Mouse (Mus musculus) midbrain, postnatal 0 days (tissue): ENCODE measurements around the gene Prr7. TPM values are rescaled to one million over a fixed set of nuclear protein-coding genes. Genes with fewer than 3 reads are reported as not detected.

ENCODE experiments used
- ATAC-seq: fragments of 200-750 bp; cut with Nextera tagmentation; 2 replicates; pipeline ENCODE4 v1.8.0; 2017; ENCODE audit warnings: moderate number of reproducible peaks, mild to moderate bottlenecking, moderate TSS enrichment, moderate library complexity; ENCODE audit not compliant: low FRiP score
- DNase-seq: peaks from one replicate; pipeline ENCODE4 v3.0.0-alpha.2; 2015; ENCODE audit warnings: low spot score
- H3K27ac ChIP-seq: fragments of 300-500 bp; sonication (generic); 2 replicates; pipeline ENCODE4 v1.5.1; 2014; ENCODE audit warnings: low read depth, mild to moderate bottlenecking, low read length, mixed read lengths
- H3K27me3 ChIP-seq: fragments of 300-500 bp; sonication (generic); 2 replicates; pipeline ENCODE4 v1.6.1; 2014; ENCODE audit warnings: low read length, control low read depth, mixed read lengths; ENCODE audit not compliant: insufficient read depth
- H3K36me3 ChIP-seq: fragments of 300-500 bp; sonication (generic); 2 replicates; pipeline ENCODE4 v1.6.1; 2014; ENCODE audit warnings: low read length, control low read depth, mixed read lengths; ENCODE audit not compliant: insufficient read depth
- H3K4me1 ChIP-seq: fragments of 300-500 bp; sonication (generic); 2 replicates; pipeline ENCODE4 v1.6.1; 2014; ENCODE audit warnings: mild to moderate bottlenecking, control low read depth, antibody characterized with exemption, low read length, mixed read lengths; ENCODE audit not compliant: insufficient read depth
- H3K4me2 ChIP-seq: fragments of 300-500 bp; sonication (generic); 2 replicates; pipeline ENCODE4 v1.6.1; 2014; ENCODE audit warnings: low read depth, mild to moderate bottlenecking, low read length, mixed read lengths; ENCODE audit not compliant: poor library complexity, severe bottlenecking
- H3K4me3 ChIP-seq: fragments of 300-500 bp; sonication (generic); 2 replicates; pipeline ENCODE4 v1.5.1; 2014; ENCODE audit warnings: low read depth, mild to moderate bottlenecking, low read length, moderate library complexity
- H3K9ac ChIP-seq: fragments of 300-500 bp; sonication (generic); replicated peaks from 2 replicates; pipeline ENCODE4 v1.6.1; 2014; ENCODE audit warnings: mild to moderate bottlenecking, low read length, moderate library complexity, mixed read lengths; ENCODE audit not compliant: poor library complexity, severe bottlenecking
- H3K9me3 ChIP-seq: fragments of 300-500 bp; sonication (generic); 2 replicates; pipeline ENCODE4 v1.6.1; 2016; ENCODE audit warnings: low read length, control low read depth
- CTCF ChIP-seq: IDR thresholded peaks from 2 replicates; pipeline ENCODE4 v1.5.1; 2016; ENCODE audit warnings: antibody characterized with exemption, mild to moderate bottlenecking
- WGBS: fragments of 180-500 bp; shearing (Covaris S2); extraction: QIAGEN DNeasy Blood & Tissue Kit; methylation state at CpG from one replicate; pipeline ENCODE4 v1.1.7; 2014; 5-methylcytosine and 5-hydroxymethylcytosine counted together
- microRNA-seq: library from miRNA; unstranded; fragments of <30 nt; microRNA quantifications from one replicate; pipeline ENCODE4, GENCODE M21; 2016; ENCODE audit warnings: borderline number of aligned reads
- polyA plus RNA-seq: library from polyadenylated mRNA; unstranded; fragments of >200 nt; fragmentation: Nextera tagmentation; extraction: Ambion mirVana; gene quantifications from 2 replicates; pipeline ENCODE4 v1.2.1, GENCODE M21; 2015
- total RNA-seq: library from RNA; depleted of rRNA; stranded (reverse); fragments of >200 nt; gene quantifications from 2 replicates; pipeline ENCODE4 v1.2.3, GENCODE M21; 2014; rRNA removed

Prr7 gene
- total and polyA plus RNA-seq, 2 experiments from 2014 or later: 8.1 to 131 TPM

DNA sequence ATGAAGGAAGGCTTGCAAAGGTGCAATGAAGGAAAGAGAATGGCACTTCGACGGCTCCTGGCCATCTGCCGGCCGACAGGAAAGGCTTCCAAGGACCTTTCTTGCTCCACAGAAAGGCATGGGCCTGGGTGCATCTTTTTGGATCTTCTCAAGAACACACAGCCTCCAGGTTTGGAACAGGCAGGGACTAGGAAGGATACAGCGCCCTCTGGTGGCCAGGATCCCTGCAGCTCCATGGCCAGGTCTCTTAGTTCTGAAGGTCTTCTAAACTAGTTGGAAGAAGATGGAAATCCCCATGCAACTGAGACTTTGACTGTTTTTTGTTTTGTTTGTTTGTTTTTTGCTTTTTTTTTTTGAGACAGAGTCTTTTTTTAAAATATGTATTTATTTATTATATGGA, 52.9 kb downstream of the Prr7 start:
- TF ChIP-seq CTCF: peak; percentile 96
- Histone ChIP-seq H3K9me3 (no peaks in the 10 kb centered on the region), H3K27ac (no peak overlapping the region), H3K36me3 (no peaks in the 10 kb centered on the region), H3K9ac (no peak overlapping the region), H3K4me1 (peaks cover 11% of the 10 kb centered on the region; the same call in 1 of the 2 replicates), H3K4me2 (no peak overlapping the region), H3K27me3 (no peaks in the 10 kb centered on the region), H3K4me3 (no peak overlapping the region)
- 6% methylated on average over 5 of the region's 5 CpGs for WGBS
- ATAC-seq (no peak), DNase-seq (peak; percentile 92)

DNA sequence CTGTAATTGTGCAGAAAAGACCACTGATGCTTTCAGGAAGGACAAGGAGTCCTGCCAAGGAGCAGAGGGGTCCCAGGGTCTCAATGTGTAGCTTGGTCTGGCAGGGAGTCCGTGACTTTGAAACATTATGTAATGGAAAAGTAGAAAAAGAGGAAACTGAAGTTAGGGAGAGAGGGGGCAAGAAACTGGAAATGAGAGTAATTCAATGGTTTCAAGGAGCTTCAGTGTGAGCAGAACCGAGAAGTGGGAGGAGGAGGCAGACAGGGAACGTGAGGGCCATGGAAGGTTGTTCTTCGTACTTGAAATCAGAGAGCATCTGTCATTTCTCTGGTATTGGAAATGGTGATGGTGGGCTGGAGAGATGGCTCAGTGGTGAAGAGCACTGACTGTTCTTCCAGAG, 55.5 kb downstream of the Prr7 start:
- no peaks in the 10 kb centered on the region for H3K27me3 ChIP-seq
- ATAC-seq: no peak
- no peak overlapping the region for H3K9ac ChIP-seq
- H3K9me3 ChIP-seq: no peaks in the 10 kb centered on the region
- H3K4me2 ChIP-seq: no peak overlapping the region
- no peak overlapping the region for H3K27ac ChIP-seq
- 77% methylated on average over 4 of the region's 4 CpGs for WGBS
- H3K4me3 ChIP-seq: no peak overlapping the region
- DNase-seq: no peak
- no peak for TF ChIP-seq CTCF
- no peaks in the 10 kb centered on the region; the same call in 1 of the 2 replicates for H3K36me3 ChIP-seq
- peaks cover 2% of the 10 kb centered on the region; the same call in 1 of the 2 replicates for H3K4me1 ChIP-seq

- no peak for TF ChIP-seq CTCF
Measured at GRCm38 (mm10) chr13:55522730-55523129, 58.7 kb downstream of the Prr7 start.

More at GRCm38 (mm10) chr13:55522730-55523129, 58.7 kb downstream of the Prr7 start:
- no peaks in the 10 kb centered on the region; the same call in 1 of the 2 replicates for H3K36me3 ChIP-seq
- H3K9me3 ChIP-seq: no peaks in the 10 kb centered on the region
- ATAC-seq: no peak
- no peak for DNase-seq
- H3K4me2 ChIP-seq: no peak overlapping the region
- no peak overlapping the region for H3K9ac ChIP-seq
- WGBS: 66% methylated on average over 8 of the region's 8 CpGs
- no peaks in the 10 kb centered on the region for H3K4me1 ChIP-seq
- no peaks in the 10 kb centered on the region for H3K27me3 ChIP-seq
- H3K4me3 ChIP-seq: no peak overlapping the region
- H3K27ac ChIP-seq: no peak overlapping the region

Small RNAs within 50 kb of the gene (microRNA-seq; reads per million reads assigned to microRNA genes)
- gene Mir6943 (not detected), gene Mir6944 (38.9 reads per million, percentile 35 among the genes with 10 or more reads in this experiment), gene Mir6945 (4.7 reads per million, percentile 10 among the genes with 10 or more reads in this experiment)

Other genes starting within 250 kb of the Prr7 start
- gene Prelid1, start 143.8 kb upstream of the Prr7 start, total RNA-seq: 208 and 210 TPM in 2 replicates
- gene Prelid1, start 143.8 kb upstream of the Prr7 start, polyA plus RNA-seq: 318 and 326 TPM in 2 replicates
- gene Rab24, start 142.3 kb upstream of the Prr7 start, total RNA-seq: 70.0 and 88.1 TPM in 2 replicates
- 83.2 and 84.2 TPM in 2 replicates for gene Rab24, start 142.3 kb upstream of the Prr7 start, polyA plus RNA-seq
- gene Mxd3, start 134.4 kb upstream of the Prr7 start, total RNA-seq: 6.6 and 7.2 TPM in 2 replicates
- 3.5 and 3.6 TPM in 2 replicates for gene Mxd3, start 134.4 kb upstream of the Prr7 start, polyA plus RNA-seq
- 55.7 and 55.9 TPM in 2 replicates for gene Lman2, start 101.5 kb upstream of the Prr7 start, total RNA-seq
- 32.8 and 35.0 TPM in 2 replicates for gene Lman2, start 101.5 kb upstream of the Prr7 start, polyA plus RNA-seq
- 0.44 and 1.1 TPM in 2 replicates for gene Rgs14, start 94.5 kb upstream of the Prr7 start, total RNA-seq
- 1.3 and 1.5 TPM in 2 replicates for gene Rgs14, start 94.5 kb upstream of the Prr7 start, polyA plus RNA-seq
- not detected in 2 replicates for gene Slc34a1, start 66.1 kb upstream of the Prr7 start, total RNA-seq
- gene Slc34a1, start 66.1 kb upstream of the Prr7 start, polyA plus RNA-seq: 0.04 TPM in 1 of 2 replicates, not detected in the other
- 0.71 TPM in 1 of 2 replicates, not detected in the other for gene Pfn3, start 49.0 kb upstream of the Prr7 start, total RNA-seq
- 1.5 and 1.6 TPM in 2 replicates for gene Pfn3, start 49.0 kb upstream of the Prr7 start, polyA plus RNA-seq
- not detected in 2 replicates for gene F12, start 37.5 kb upstream of the Prr7 start, total RNA-seq
- gene F12, start 37.5 kb upstream of the Prr7 start, polyA plus RNA-seq: 0.43 and 0.49 TPM in 2 replicates
- gene Grk6, start 19.2 kb upstream of the Prr7 start, total RNA-seq: 70.4 and 71.9 TPM in 2 replicates
- 35.5 and 35.8 TPM in 2 replicates for gene Grk6, start 19.2 kb upstream of the Prr7 start, polyA plus RNA-seq
- 498 and 510 TPM in 2 replicates for gene Dbn1, start 23.8 kb downstream of the Prr7 start, total RNA-seq
- 482 and 484 TPM in 2 replicates for gene Dbn1, start 23.8 kb downstream of the Prr7 start, polyA plus RNA-seq
- 32.3 and 41.3 TPM in 2 replicates for gene Pdlim7, start 49.4 kb downstream of the Prr7 start, total RNA-seq
- 153 and 171 TPM in 2 replicates for gene Pdlim7, start 49.4 kb downstream of the Prr7 start, polyA plus RNA-seq
- 3.0 and 4.5 TPM in 2 replicates for gene Dok3, start 65.0 kb downstream of the Prr7 start, total RNA-seq
- 1.4 and 1.6 TPM in 2 replicates for gene Dok3, start 65.0 kb downstream of the Prr7 start, polyA plus RNA-seq
- gene Ddx41, start 72.4 kb downstream of the Prr7 start, total RNA-seq: 51.9 and 58.9 TPM in 2 replicates
- 45.4 and 49.1 TPM in 2 replicates for gene Ddx41, start 72.4 kb downstream of the Prr7 start, polyA plus RNA-seq
- gene Fam193b, start 106.9 kb downstream of the Prr7 start, total RNA-seq: 73.9 and 90.6 TPM in 2 replicates
- 42.7 and 43.5 TPM in 2 replicates for gene Fam193b, start 106.9 kb downstream of the Prr7 start, polyA plus RNA-seq
- 57.6 and 62.5 TPM in 2 replicates for gene Tmed9, start 109.5 kb downstream of the Prr7 start, total RNA-seq
- gene Tmed9, start 109.5 kb downstream of the Prr7 start, polyA plus RNA-seq: 101 and 102 TPM in 2 replicates
- 62.6 and 67.7 TPM in 2 replicates for gene B4galt7, start 135.6 kb downstream of the Prr7 start, total RNA-seq
- 50.1 and 55.1 TPM in 2 replicates for gene B4galt7, start 135.6 kb downstream of the Prr7 start, polyA plus RNA-seq
- 90.6 and 101 TPM in 2 replicates for gene Caml, start 158.7 kb downstream of the Prr7 start, total RNA-seq
- gene Caml, start 158.7 kb downstream of the Prr7 start, polyA plus RNA-seq: 113 and 114 TPM in 2 replicates
- gene Ddx46, start 170.8 kb downstream of the Prr7 start, total RNA-seq: 22.3 and 29.8 TPM in 2 replicates
- gene Ddx46, start 170.8 kb downstream of the Prr7 start, polyA plus RNA-seq: 20.4 and 21.9 TPM in 2 replicates
- 164 and 177 TPM in 2 replicates for gene B230219D22Rik, start 228.9 kb downstream of the Prr7 start, total RNA-seq
- 58.4 and 62.8 TPM in 2 replicates for gene B230219D22Rik, start 228.9 kb downstream of the Prr7 start, polyA plus RNA-seq